Mouse (Mus musculus): ENCODE results near the gene Atp9a.

DNA sequence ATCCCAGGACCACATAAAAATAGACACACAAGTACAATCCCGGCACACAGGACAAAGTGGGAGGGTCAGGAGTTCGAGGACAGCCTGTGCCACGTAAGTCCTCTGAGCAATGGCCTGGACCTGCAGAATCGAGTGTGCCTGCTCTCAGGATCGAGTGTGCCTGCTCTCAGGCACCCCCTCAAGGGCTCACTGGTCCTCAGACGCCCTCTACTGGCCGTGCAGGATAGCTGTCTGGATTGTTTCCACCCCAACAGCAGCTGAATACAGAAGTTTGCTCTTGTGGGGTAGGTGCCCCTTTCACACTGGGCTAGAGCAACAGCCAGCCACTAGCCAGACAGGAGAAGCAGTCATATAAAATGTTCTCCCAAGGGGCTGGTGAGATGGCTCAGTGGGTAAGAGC is 90.5 kb downstream of the Atp9a start:
- TF ChIP-seq POLR2A (IDR thresholded peaks at IDR 0.05; ENCODE audit: extremely low read depth, insufficient read depth, low read length) (no peak), CTCF (IDR thresholded peaks at IDR 0.05; ENCODE audit: extremely low read depth, insufficient read depth, low read length) (peak; percentile 55)
